Mouse (Mus musculus): Measurements from ENCODE around the gene Ccdc89.

DNA sequence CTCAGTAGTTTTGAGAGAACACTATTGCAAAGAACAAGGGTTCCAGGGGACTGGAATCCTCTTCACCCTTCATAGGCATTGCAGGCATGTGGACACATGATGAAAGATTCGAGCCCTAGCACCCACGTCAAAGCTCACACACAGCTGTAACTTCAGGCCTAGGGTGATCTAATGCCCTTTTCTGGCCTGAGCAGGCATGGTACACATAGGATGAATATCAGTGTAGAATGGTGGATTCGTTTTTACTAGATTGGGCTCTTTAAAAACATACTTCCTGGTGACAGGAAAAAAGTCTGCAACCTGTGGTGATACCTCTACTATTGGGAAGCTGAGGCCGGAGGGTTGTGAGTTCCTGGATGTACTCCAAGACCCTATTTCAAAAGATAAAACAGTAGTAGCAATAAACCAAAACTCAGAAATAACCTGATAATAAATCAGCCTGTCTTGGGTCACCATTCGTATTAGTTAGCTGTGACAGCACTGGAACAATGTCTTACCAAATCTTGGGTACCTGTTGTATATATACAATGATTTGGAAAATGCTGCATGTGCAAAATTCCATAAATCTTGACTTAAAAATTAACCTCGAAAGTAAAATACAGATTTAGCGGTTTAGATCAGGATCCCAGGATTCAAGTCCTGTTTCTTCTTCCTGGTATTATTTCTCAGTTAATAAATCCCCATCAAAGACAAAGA is 29.9 kb downstream of the Ccdc89 start:
- TF ChIP-seq POLR2A (IDR thresholded peaks at IDR 0.05; ENCODE audit: low read depth, low read length) (peak; percentile 24), CTCF (IDR thresholded peaks at IDR 0.05; ENCODE audit: borderline replicate concordance, insufficient read depth, low read length) (no peak)
